Comparison of ENCODE assay signal across 26 mouse cellular contexts in the genomic region with DNA sequence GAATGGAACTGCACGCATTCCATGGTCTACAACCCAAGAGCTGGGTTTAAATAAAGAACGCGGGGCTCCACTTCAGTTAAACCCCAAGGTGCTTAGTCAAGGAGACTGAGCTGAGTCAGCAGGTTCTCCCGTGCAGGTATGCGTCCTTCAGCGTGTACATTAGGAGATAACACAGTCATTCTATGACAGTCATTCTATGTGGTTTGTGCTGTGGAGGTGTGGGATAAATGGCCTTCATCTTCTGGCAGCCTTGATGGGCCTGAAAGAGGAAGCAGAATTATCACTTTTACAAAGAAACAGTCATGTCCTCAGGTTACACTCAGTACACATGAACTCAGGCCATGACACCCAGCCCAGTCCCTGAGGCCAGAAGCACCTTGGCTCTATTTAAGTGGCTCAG. TPM values are rescaled to one million over a fixed set of nuclear protein-coding genes. Genes with fewer than 3 reads are reported as not detected.
DNase-seq lines count a peak whose midpoint lies in the region; ATAC-seq and TF ChIP-seq lines count a peak whose summit lies in the region.
"Had no signal": no experiment of that assay in that cellular context is flagged by ENCODE, and none has a peak within 500 bp of the region (broad histone marks: within the 10 kb centered on the region; RNA-seq: fewer than 3 reads in every experiment).

No protein-coding gene starts in this region.

- no peaks in the 10 kb centered on the region for H3K36me3 ChIP-seq in liver, embryonic 11.5 days (ENCODE audit: control insufficient read depth, insufficient read depth, low read length)
- H3K36me3 ChIP-seq in CH12.LX (replicated peaks in 1 of 2; ENCODE audit: control insufficient read depth in 1 of 2, insufficient read depth in 1 of 2, low read length in 1 of 2), result peaks cover 0 to 5% of the 10 kb centered on the region in 2 experiments
- H3K36me3 ChIP-seq in MEL (ENCODE audit: control insufficient read depth in 1 of 2, insufficient read depth in 2 of 2, low read length in 2 of 2), result peaks cover 0 to 25% of the 10 kb centered on the region in 2 experiments; a peak in 2 of 4 replicates
- H3K36me3 ChIP-seq: embryonic facial prominence, embryonic 10.5 days; embryonic facial prominence, embryonic 12.5 days; G1E had no signal

- WGBS in liver, embryonic 11.5 days, result 69% methylated on average over 6 of the region's 6 CpGs

- peaks cover 6% of the 10 kb centered on the region for H3K4me1 ChIP-seq in liver, embryonic 11.5 days (replicated peaks; ENCODE audit: control insufficient read depth, insufficient read depth, low read length)
- H3K4me1 ChIP-seq in CH12.LX (ENCODE audit: control insufficient read depth in 1 of 2, insufficient read depth in 2 of 2) (peaks cover 3 to 22% of the 10 kb centered on the region in 2 experiments; a peak in 3 of 4 replicates), MEL (ENCODE audit: control insufficient read depth in 1 of 2, insufficient read depth in 2 of 2, low read length in 2 of 2) (peaks cover 22 to 35% of the 10 kb centered on the region in 2 experiments)
- H3K4me1 ChIP-seq: embryonic facial prominence, embryonic 10.5 days; embryonic facial prominence, embryonic 12.5 days had no signal

- H3K4me2 ChIP-seq in liver, embryonic 11.5 days, result no peak overlapping the region
- no peak overlapping the region for H3K4me2 ChIP-seq in CH12.LX (ENCODE audit: insufficient read depth, low read depth, poor library complexity, severe bottlenecking)
- H3K4me2 ChIP-seq: embryonic facial prominence, embryonic 12.5 days had no signal

- TF ChIP-seq EP300 in CH12.LX (IDR thresholded peaks at IDR 0.05; ENCODE audit: low read length) (no peak), MEL (IDR thresholded peaks at IDR 0.05; ENCODE audit: low read depth in 1 of 2, low read length in 2 of 2) (peak; percentile 86 to 90)

- H3K79me2 ChIP-seq in CH12.LX (replicated peaks; ENCODE audit: control insufficient read depth, extremely low read depth, insufficient read depth, poor library complexity, severe bottlenecking), result no peaks in the 10 kb centered on the region
- no peaks in the 10 kb centered on the region for H3K79me2 ChIP-seq in MEL (ENCODE audit: control insufficient read depth, insufficient read depth, low read length, poor library complexity)

- no peak overlapping the region for H3K9ac ChIP-seq in liver, embryonic 11.5 days (ENCODE audit: low read depth, low read length)
- H3K9ac ChIP-seq in CH12.LX (ENCODE audit: insufficient read depth, low read depth), result no peak overlapping the region
- no peak overlapping the region for H3K9ac ChIP-seq in MEL (ENCODE audit: control insufficient read depth, low read depth, low read length, poor library complexity, severe bottlenecking)
- H3K9ac ChIP-seq: embryonic facial prominence, embryonic 12.5 days had no signal

- TF ChIP-seq CTCF in CH12.LX (conservative IDR thresholded peaks at IDR 0.05 in 1 of 2, IDR thresholded peaks at IDR 0.05 in 1 of 2; ENCODE audit: low read depth in 2 of 2, low read length in 2 of 2), result no peak
- no peak for TF ChIP-seq CTCF in MEL (IDR thresholded peaks at IDR 0.05 in 2 of 3, conservative IDR thresholded peaks at IDR 0.05 in 1 of 3; ENCODE audit: control insufficient read depth in 1 of 3, insufficient read depth in 1 of 3, low read depth in 2 of 3, low read length in 3 of 3, poor library complexity in 1 of 3, severe bottlenecking in 1 of 3)

- dilution Hi-C loops in CH12.LX (cut with MboI; ENCODE audit: extremely low pct_ligation_motif_present, extremely low pct_unique_long_range_greater_than_20kb, low sequenced_read_pairs), result no loop called here

- H3K4me3 ChIP-seq in liver, embryonic 11.5 days (ENCODE audit: low read depth, low read length), result no peak overlapping the region
- H3K4me3 ChIP-seq in CH12.LX (replicated peaks in 1 of 3; ENCODE audit: low read depth in 2 of 3, low read length in 2 of 3, poor library complexity in 1 of 3) (no peak overlapping the region), MEL (ENCODE audit: control insufficient read depth in 1 of 2, insufficient read depth in 1 of 2, low read depth in 2 of 2, low read length in 2 of 2) (no peak overlapping the region)
- H3K4me3 ChIP-seq: embryonic facial prominence, embryonic 10.5 days; embryonic facial prominence, embryonic 12.5 days had no signal

- ATAC-seq in liver, embryonic 11.5 days (replicated peaks; ENCODE audit: low FRiP score), result no peak
- ATAC-seq: activated CD4-positive, CD25-positive, alpha-beta regulatory T cell, adult 4 months; CD4-positive, CD25-positive, alpha-beta regulatory T cell, adult 4 months; forebrain, embryonic 14.5 days; forebrain, embryonic 16.5 days; Patski had no signal

- TF ChIP-seq RAD21 in CH12.LX (IDR thresholded peaks at IDR 0.05; ENCODE audit: low read depth, low read length), result no peak
- no peak for TF ChIP-seq RAD21 in MEL (IDR thresholded peaks at IDR 0.05; ENCODE audit: low read depth, low read length)

- H3K9me3 ChIP-seq in liver, embryonic 11.5 days (ENCODE audit: control insufficient read depth, low read length), result no peaks in the 10 kb centered on the region
- H3K9me3 ChIP-seq in CH12.LX (replicated peaks; ENCODE audit: low read length) (peaks cover 2% of the 10 kb centered on the region), MEL (replicated peaks; ENCODE audit: insufficient read depth, low read length) (no peaks in the 10 kb centered on the region)
- H3K9me3 ChIP-seq: embryonic facial prominence, embryonic 10.5 days; embryonic facial prominence, embryonic 12.5 days had no signal

- in situ Hi-C loops in CH12.LX (cut with MboI; ENCODE audit: low pct_ligation_motif_present, low pct_unique_long_range_greater_than_20kb, low sequenced_read_pairs), result no loop called here

- no peaks in the 10 kb centered on the region for H3K27me3 ChIP-seq in liver, embryonic 11.5 days (replicated peaks; ENCODE audit: control insufficient read depth, insufficient read depth, low read length)
- H3K27me3 ChIP-seq in CH12.LX (replicated peaks) (no peaks in the 10 kb centered on the region), MEL (ENCODE audit: control insufficient read depth in 1 of 2, insufficient read depth in 2 of 2, low read length in 2 of 2) (no peaks in the 10 kb centered on the region)
- H3K27me3 ChIP-seq: embryonic facial prominence, embryonic 12.5 days; Patski had no signal

- no peak overlapping the region for H3K27ac ChIP-seq in liver, embryonic 11.5 days (ENCODE audit: low read depth, low read length)
- H3K27ac ChIP-seq in CH12.LX (ENCODE audit: insufficient read depth, low read depth) (no peak overlapping the region), MEL (ENCODE audit: control insufficient read depth, low read depth, low read length) (peak overlapping the region; percentile 6; the same call in 1 of the 2 replicates)
- H3K27ac ChIP-seq: embryonic facial prominence, embryonic 10.5 days; embryonic facial prominence, embryonic 12.5 days had no signal

- peak; percentile 66 for DNase-seq in liver
- DNase-seq in liver, embryonic 11.5 days (ENCODE audit: low spot score), result no peak
- no peak for DNase-seq in CH12.LX (ENCODE audit: extremely low read depth)
- DNase-seq in MEL (ENCODE audit: low read depth, low spot score), result peak; percentile 80
- DNase-seq in c-Kit-negative CD71-positive TER-119-positive erythroid progenitor cells, embryonic 14.5 days (ENCODE audit: low read depth, low spot score), result peak; percentile 31
- no peak for DNase-seq in cerebellum, adult 11 months
- no peak for DNase-seq in left cerebral cortex, adult 11 months (ENCODE audit: low spot score)
- DNase-seq: adrenal gland, adult 8-10 months; B cell, adult 2 months; cerebellum, adult 11-12 months; cerebellum, adult 2 months; cerebellum, adult 9-10 months; cerebellum, postnatal 10 days; cerebellum, postnatal 25 days had no signal

- TF ChIP-seq POLR2A in CH12.LX (IDR thresholded peaks at IDR 0.05; ENCODE audit: low read depth, low read length), result no peak
- TF ChIP-seq POLR2A in MEL (IDR thresholded peaks at IDR 0.05; ENCODE audit: control insufficient read depth in 1 of 2, insufficient read depth in 1 of 2, low read depth in 1 of 2, low read length in 2 of 2, poor library complexity in 1 of 2), result no peak

TF ChIP-seq in CH12.LX, 34 proteins besides CTCF, POLR2A, EP300 and RAD21:
- TF ChIP-seq E2F4 (IDR thresholded peaks at IDR 0.05; ENCODE audit: insufficient replicate concordance, low read depth, low read length) (no peak), MAFK (IDR thresholded peaks at IDR 0.05; ENCODE audit: insufficient replicate concordance, low read length) (peak; percentile 70; the same call in 1 of the 2 replicates)

TF ChIP-seq in MEL, 35 proteins besides CTCF, POLR2A, EP300 and RAD21 (continues in another document):
- TF ChIP-seq JUND (IDR thresholded peaks at IDR 0.05; ENCODE audit: low read depth, low read length) (no peak), SIN3A (IDR thresholded peaks at IDR 0.05; ENCODE audit: low read length) (peak; percentile 44), GABPA (IDR thresholded peaks at IDR 0.05; ENCODE audit: low read depth, low read length) (no peak), NRF1 (IDR thresholded peaks at IDR 0.05; ENCODE audit: insufficient read depth, low read depth, low read length, poor library complexity, severe bottlenecking) (no peak), UBTF (IDR thresholded peaks at IDR 0.05; ENCODE audit: borderline replicate concordance, insufficient read depth, low read depth, low read length) (no peak), TBP (IDR thresholded peaks at IDR 0.05; ENCODE audit: low read depth, low read length) (no peak), ZNF384 (IDR thresholded peaks at IDR 0.05; ENCODE audit: low read depth, low read length) (no peak), MXI1 (IDR thresholded peaks at IDR 0.05; ENCODE audit: low read depth, low read length) (0 out of 2 replicates have a peak, but pooled peaks have one; percentile 46), MAX (IDR thresholded peaks at IDR 0.05; ENCODE audit: low read length) (peak; percentile 23; the same call in 1 of the 2 replicates), KAT2A (conservative IDR thresholded peaks at IDR 0.05; ENCODE audit: low read depth, low read length) (no peak), BHLHE40 (IDR thresholded peaks at IDR 0.05; ENCODE audit: borderline replicate concordance, low read depth, low read length) (peak; percentile 62; the same call in 1 of the 2 replicates), MEF2A (IDR thresholded peaks at IDR 0.05; ENCODE audit: extremely low read depth, insufficient replicate concordance, low read depth, low read length, poor library complexity, severe bottlenecking) (no peak), E2F4 (IDR thresholded peaks at IDR 0.05; ENCODE audit: borderline replicate concordance, low read depth, low read length) (no peak), MYB (IDR thresholded peaks at IDR 0.05; ENCODE audit: low read depth, low read length) (no peak)

RNA-seq across cellular contexts. Expression of a gene that starts 14.9 kb away (rescaled TPM):
- 0.06 and 0.08 TPM in 2 replicates for polyA plus RNA-seq in liver, embryonic 11.5 days (2014; fragmentation: Nextera tagmentation; extraction: Ambion mirVana)
- total RNA-seq in CH12.LX (2012; rRNA removed) (not detected in 2 replicates), CH12.LX (2014; rRNA removed) (not detected in 2 replicates), MEL (2012; rRNA removed) (0.04 TPM in 1 of 2 replicates, not detected in the other)
- polyA plus RNA-seq in CH12.LX (2012; ENCODE audit: insufficient read length, low read depth) (not detected in 2 replicates), MEL (2012; ENCODE audit: insufficient read depth in 1 of 2, insufficient read length in 2 of 2, low read depth in 1 of 2, low replicate concordance in 2 of 2, missing spikeins in 1 of 2) (not detected)
- total RNA-seq: adrenal gland, adult 18-20 months; adrenal gland, adult 8-10 months; adrenal gland, postnatal 14 days; adrenal gland, postnatal 36 days had no signal
- polyA plus RNA-seq: activated CD4-positive, CD25-positive, alpha-beta regulatory T cell, adult 4 months; CD4-positive, CD25-positive, alpha-beta regulatory T cell, adult 4 months; embryonic facial prominence, embryonic 10.5 days; embryonic facial prominence, embryonic 12.5 days; forebrain, embryonic 11.5 days; G1E; Patski had no signal

Comparison
In these comparisons a context has a peak if more than half of its experiments do, and no peak if none do; other contexts are left out.
1. DNase-seq: peak in liver (single experiment), MEL (single experiment) and c-Kit-negative CD71-positive TER-119-positive erythroid progenitor cells, embryonic 14.5 days (single experiment); none in liver, embryonic 11.5 days (single experiment), CH12.LX (single experiment), cerebellum, adult 11 months (single experiment) and left cerebral cortex, adult 11 months (single experiment).